Mouse (Mus musculus): ENCODE results near the gene Gad1. TPM values are rescaled to one million over a fixed set of nuclear protein-coding genes. Genes with fewer than 3 reads are reported as not detected.

Gad1 gene
- total and polyA plus RNA-seq, 2 experiments from 2014 or later = 154 to 160 TPM

DNA sequence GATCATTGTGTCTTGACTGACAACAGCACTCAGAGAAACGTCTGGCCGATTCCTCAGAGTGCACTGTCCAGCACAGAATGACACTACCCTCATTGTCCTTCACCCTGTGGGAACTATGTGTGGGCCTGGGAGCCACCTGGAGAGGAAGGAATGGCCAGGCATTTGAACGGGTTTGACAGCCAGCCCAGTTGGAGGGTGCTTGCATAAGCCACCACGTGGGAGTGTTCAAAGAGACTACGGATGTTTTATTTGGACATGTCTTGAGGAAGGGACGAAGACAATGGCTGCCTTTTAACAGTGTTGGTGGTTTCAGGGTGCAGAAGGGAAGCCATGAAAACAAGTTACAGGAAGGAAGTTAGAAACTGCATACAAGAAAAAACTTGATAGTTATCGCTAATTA lies 72.9 kb downstream of the Gad1 start:
- Histone ChIP-seq H3K9ac (replicated peaks; ENCODE audit: low read length, poor library complexity, severe bottlenecking) (no peak overlapping the region), H3K36me3 (ENCODE audit: insufficient read depth, low read length) (no peaks in the 10 kb centered on the region), H3K4me2 (ENCODE audit: low read depth, low read length, poor library complexity, severe bottlenecking) (no peak overlapping the region), H3K27me3 (ENCODE audit: insufficient read depth, low read length) (no peaks in the 10 kb centered on the region), H3K9me3 (ENCODE audit: low read length) (no peaks in the 10 kb centered on the region), H3K4me1 (ENCODE audit: insufficient read depth, low read length) (peaks cover 3% of the 10 kb centered on the region; the same call in 1 of the 2 replicates), H3K4me3 (ENCODE audit: low read depth, low read length) (no peak overlapping the region), H3K27ac (ENCODE audit: low read depth, low read length) (no peak overlapping the region)
- 68% methylated on average over 7 of the region's 7 CpGs for WGBS
- no peak for TF ChIP-seq CTCF (IDR thresholded peaks at IDR 0.05)
- ATAC-seq (ENCODE audit: low FRiP score) (no peak), DNase-seq (ENCODE audit: low spot score) (no peak)

DNA sequence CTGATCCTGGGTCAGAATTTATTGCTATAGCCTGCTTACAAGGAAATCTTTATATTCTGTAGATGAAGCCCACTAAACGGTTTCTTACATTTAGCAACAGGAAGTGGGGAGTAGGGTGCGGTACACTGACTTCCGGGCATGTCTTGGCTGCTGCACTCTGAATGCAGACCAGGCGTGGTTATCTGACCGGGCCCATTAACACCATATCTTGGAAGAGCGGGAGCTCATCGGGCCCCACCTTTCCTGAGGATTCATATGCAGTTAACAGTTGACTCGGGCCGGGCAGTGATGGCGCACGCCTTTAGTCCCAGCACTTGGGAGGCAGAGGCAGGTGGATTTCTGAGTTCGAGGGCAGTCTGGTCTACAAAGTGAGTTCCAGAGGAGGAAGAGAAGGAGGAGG lies 75.5 kb downstream of the Gad1 start:
- Histone ChIP-seq H3K27me3 (ENCODE audit: insufficient read depth, low read length) (no peaks in the 10 kb centered on the region), H3K36me3 (ENCODE audit: insufficient read depth, low read length) (no peaks in the 10 kb centered on the region), H3K9ac (replicated peaks; ENCODE audit: low read length, poor library complexity, severe bottlenecking) (no peak overlapping the region), H3K9me3 (ENCODE audit: low read length) (no peaks in the 10 kb centered on the region), H3K4me3 (ENCODE audit: low read depth, low read length) (no peak overlapping the region), H3K4me1 (ENCODE audit: insufficient read depth, low read length) (peaks cover 3% of the 10 kb centered on the region; the same call in 1 of the 2 replicates), H3K4me2 (ENCODE audit: low read depth, low read length, poor library complexity, severe bottlenecking) (no peak overlapping the region), H3K27ac (ENCODE audit: low read depth, low read length) (no peak overlapping the region)
- no peak for DNase-seq (ENCODE audit: low spot score)
- no peak for ATAC-seq (ENCODE audit: low FRiP score)
- WGBS = 95% methylated on average over 12 of the region's 12 CpGs
- no peak for TF ChIP-seq CTCF (IDR thresholded peaks at IDR 0.05)

DNA sequence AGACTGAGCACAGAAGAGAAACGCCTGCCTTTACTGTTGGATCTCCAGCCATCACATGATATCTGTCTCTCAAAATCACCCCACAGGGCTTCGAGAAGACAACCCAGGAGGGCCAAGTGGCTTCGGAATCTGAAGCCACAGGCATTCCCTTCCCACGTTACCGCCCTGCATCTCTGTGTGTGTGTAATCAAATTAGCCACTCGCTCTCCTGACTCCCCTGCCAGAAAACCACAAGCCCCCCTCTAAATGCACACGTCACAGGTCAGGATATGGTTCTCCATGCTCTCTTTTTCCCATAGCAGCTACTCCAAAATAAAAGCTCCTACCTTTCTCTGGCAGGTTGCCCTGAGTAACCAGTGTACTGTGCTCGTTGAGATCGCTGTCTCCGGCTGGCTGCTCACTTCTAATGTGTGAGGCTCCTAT lies 76.5 kb downstream of the Gad1 start:
- peak; percentile 89 for ATAC-seq (ENCODE audit: low FRiP score)
- Histone ChIP-seq H3K36me3 (ENCODE audit: insufficient read depth, low read length) (no peaks in the 10 kb centered on the region), H3K4me1 (ENCODE audit: insufficient read depth, low read length) (peaks cover 3% of the 10 kb centered on the region; the same call in 1 of the 2 replicates), H3K27ac (ENCODE audit: low read depth, low read length) (peak overlapping the region; percentile 65), H3K4me3 (ENCODE audit: low read depth, low read length) (peak overlapping the region; percentile 16; the same call in 1 of the 2 replicates), H3K9ac (replicated peaks; ENCODE audit: low read length, poor library complexity, severe bottlenecking) (peak overlapping the region; percentile 44; the same call in 1 of the 2 replicates), H3K4me2 (ENCODE audit: low read depth, low read length, poor library complexity, severe bottlenecking) (peak overlapping the region; percentile 44), H3K27me3 (ENCODE audit: insufficient read depth, low read length) (no peaks in the 10 kb centered on the region), H3K9me3 (ENCODE audit: low read length) (no peaks in the 10 kb centered on the region)
- no peak for TF ChIP-seq CTCF (IDR thresholded peaks at IDR 0.05)
- DNase-seq (ENCODE audit: low spot score) = peak; percentile 95
- WGBS = 12% methylated on average over 10 of the region's 10 CpGs

- Histone ChIP-seq H3K4me2 (ENCODE audit: low read depth, low read length, poor library complexity, severe bottlenecking) (peak overlapping the region; percentile 44), H3K27ac (ENCODE audit: low read depth, low read length) (peak overlapping the region; percentile 65; the same call in 1 of the 2 replicates), H3K27me3 (ENCODE audit: insufficient read depth, low read length) (no peaks in the 10 kb centered on the region), H3K9me3 (ENCODE audit: low read length) (no peaks in the 10 kb centered on the region), H3K36me3 (ENCODE audit: insufficient read depth, low read length) (no peaks in the 10 kb centered on the region), H3K4me1 (ENCODE audit: insufficient read depth, low read length) (peaks cover 3% of the 10 kb centered on the region; the same call in 1 of the 2 replicates), H3K9ac (replicated peaks; ENCODE audit: low read length, poor library complexity, severe bottlenecking) (no peak overlapping the region), H3K4me3 (ENCODE audit: low read depth, low read length) (peak overlapping the region; percentile 16; the same call in 1 of the 2 replicates)
- DNase-seq (ENCODE audit: low spot score) (no peak), ATAC-seq (ENCODE audit: low FRiP score) (no peak)
- 69% methylated on average over 3 of the region's 3 CpGs for WGBS
- TF ChIP-seq CTCF (IDR thresholded peaks at IDR 0.05) = no peak
Measured at GRCm38 (mm10) chr2:70629921-70630320, 77.0 kb downstream of the Gad1 start.

GRCm38 (mm10) chr2:70631321-70631720 lies 78.4 kb downstream of the Gad1 start:
- ATAC-seq (ENCODE audit: low FRiP score) = no peak
- no peak for TF ChIP-seq CTCF (IDR thresholded peaks at IDR 0.05)
- 64% methylated on average over 1 of the region's 1 CpGs for whole genome bisulfite sequencing
- Histone ChIP-seq H3K27me3 (ENCODE audit: insufficient read depth, low read length) (no peaks in the 10 kb centered on the region), H3K4me1 (ENCODE audit: insufficient read depth, low read length) (peaks cover 3% of the 10 kb centered on the region; the same call in 1 of the 2 replicates), H3K9ac (replicated peaks; ENCODE audit: low read length, poor library complexity, severe bottlenecking) (no peak overlapping the region), H3K27ac (ENCODE audit: low read depth, low read length) (no peak overlapping the region), H3K4me2 (ENCODE audit: low read depth, low read length, poor library complexity, severe bottlenecking) (no peak overlapping the region), H3K4me3 (ENCODE audit: low read depth, low read length) (no peak overlapping the region), H3K36me3 (ENCODE audit: insufficient read depth, low read length) (no peaks in the 10 kb centered on the region), H3K9me3 (ENCODE audit: low read length) (no peaks in the 10 kb centered on the region)
- DNase-seq (ENCODE audit: low spot score) = no peak

- TF ChIP-seq CTCF (IDR thresholded peaks at IDR 0.05) = no peak
- Histone ChIP-seq H3K9me3 (ENCODE audit: low read length) (no peaks in the 10 kb centered on the region), H3K27ac (ENCODE audit: low read depth, low read length) (no peak overlapping the region), H3K36me3 (ENCODE audit: insufficient read depth, low read length) (no peaks in the 10 kb centered on the region), H3K27me3 (ENCODE audit: insufficient read depth, low read length) (no peaks in the 10 kb centered on the region), H3K9ac (replicated peaks; ENCODE audit: low read length, poor library complexity, severe bottlenecking) (no peak overlapping the region), H3K4me2 (ENCODE audit: low read depth, low read length, poor library complexity, severe bottlenecking) (no peak overlapping the region), H3K4me3 (ENCODE audit: low read depth, low read length) (no peak overlapping the region), H3K4me1 (ENCODE audit: insufficient read depth, low read length) (peaks cover 3% of the 10 kb centered on the region; the same call in 1 of the 2 replicates)
- 81% methylated on average over 1 of the region's 1 CpGs for WGBS
- DNase-seq (ENCODE audit: low spot score) (no peak), ATAC-seq (ENCODE audit: low FRiP score) (no peak)
Measured at GRCm38 (mm10) chr2:70632412-70632811, 79.5 kb downstream of the Gad1 start.
